ENCODE assay signal across 28 mouse cellular contexts in genomic region chr1:156994644-156995016, GRCm38 (mm10). TPM values are rescaled to one million over a fixed set of nuclear protein-coding genes. Genes with fewer than 3 reads are reported as not detected.
DNase-seq lines count a peak whose midpoint lies in the region; ATAC-seq and TF ChIP-seq lines count a peak whose summit lies in the region.
"Had no signal": no experiment of that assay in that cellular context is flagged by ENCODE, and none has a peak within 500 bp of the region (broad histone marks: within the 10 kb centered on the region; RNA-seq: fewer than 3 reads in every experiment).

No protein-coding gene starts in this region.

- no peaks in the 10 kb centered on the region for H3K9me3 ChIP-seq in hindbrain, embryonic 10.5 days
- no peaks in the 10 kb centered on the region for H3K9me3 ChIP-seq in hindbrain, embryonic 13.5 days
- H3K9me3 ChIP-seq: embryonic facial prominence, embryonic 10.5 days; embryonic facial prominence, embryonic 13.5 days; heart, embryonic 13.5 days; hindbrain, embryonic 12.5 days had no signal

- DNase-seq in hindbrain, embryonic 10.5 days (ENCODE audit: low spot score): no peak
- DNase-seq in spleen, adult 2 months (ENCODE audit: low read depth in 1 of 2, low spot score in 2 of 2): no peak
- no peak for DNase-seq in spleen, adult 12 weeks (ENCODE audit: low spot score)
- DNase-seq in layer of hippocampus, adult 8-10 months (ENCODE audit: low spot score in 2 of 2): no peak
- DNase-seq in thymus, postnatal 4 days: no peak
- DNase-seq: adrenal gland, adult 8-10 months; adrenal gland, postnatal 25 days; cerebellum, adult 11-12 months; cerebellum, adult 8-10 months; cerebellum, postnatal 10 days; cerebellum, postnatal 36 days; embryo, embryonic 11 days; forebrain, postnatal 0 days; gastrocnemius, adult 2 months; gastrocnemius, postnatal 14 days; heart, adult 11 months; heart, postnatal 14 days; heart, postnatal 4 days had no signal

- H3K9ac ChIP-seq in hindbrain, embryonic 13.5 days: no peak overlapping the region
- H3K9ac ChIP-seq: embryonic facial prominence, embryonic 13.5 days; forebrain, postnatal 0 days; heart, embryonic 13.5 days; hindbrain, embryonic 12.5 days had no signal

- 89% methylated on average over 2 of the region's 2 CpGs for WGBS in hindbrain, embryonic 10.5 days
- 88% methylated on average over 2 of the region's 2 CpGs for whole genome bisulfite sequencing in hindbrain, embryonic 13.5 days
- WGBS in spleen, adult 2 months: 84% methylated on average over 2 of the region's 2 CpGs

- H3K27me3 ChIP-seq in hindbrain, embryonic 10.5 days (ENCODE audit: insufficient read depth, poor library complexity, severe bottlenecking): no peaks in the 10 kb centered on the region
- H3K27me3 ChIP-seq in hindbrain, embryonic 13.5 days: no peaks in the 10 kb centered on the region
- no peaks in the 10 kb centered on the region for H3K27me3 ChIP-seq in spleen, adult 2 months (ENCODE audit: control insufficient read depth, insufficient read depth, low read length)
- H3K27me3 ChIP-seq in myocyte (ENCODE audit: control insufficient read depth, insufficient read depth, insufficient read length): no peaks in the 10 kb centered on the region
- H3K27me3 ChIP-seq: embryonic facial prominence, embryonic 13.5 days; heart, embryonic 13.5 days; hindbrain, embryonic 12.5 days had no signal

- TF ChIP-seq POLR2A in spleen, adult 2 months (IDR thresholded peaks at IDR 0.05; ENCODE audit: low read depth, low read length): no peak
- TF ChIP-seq POLR2A in myocyte (IDR thresholded peaks at IDR 0.05; ENCODE audit: insufficient read length, low read depth): no peak

- ATAC-seq in hindbrain, embryonic 13.5 days (ENCODE audit: low FRiP score): no peak
- ATAC-seq in monocyte, adult 5-6 weeks (replicated peaks; ENCODE audit: insufficient number of reproducible peaks, low FRiP score, low TSS enrichment, poor library complexity, severe bottlenecking): no peak
- ATAC-seq: activated CD4-positive, CD25-positive, alpha-beta regulatory T cell, adult 4 months; forebrain, embryonic 14.5 days; forebrain, postnatal 0 days; hindbrain, embryonic 16.5 days had no signal

- peaks cover 76% of the 10 kb centered on the region for H3K4me1 ChIP-seq in hindbrain, embryonic 10.5 days (replicated peaks)
- H3K4me1 ChIP-seq in hindbrain, embryonic 13.5 days (replicated peaks): peaks cover 41% of the 10 kb centered on the region
- H3K4me1 ChIP-seq in spleen, adult 2 months (ENCODE audit: control insufficient read depth, insufficient read depth, insufficient read length): peaks cover 40% of the 10 kb centered on the region

- TF ChIP-seq CTCF in spleen, adult 2 months (IDR thresholded peaks at IDR 0.05; ENCODE audit: extremely low read depth, insufficient read depth, insufficient read length, insufficient replicate concordance): no peak

- H3K4me2 ChIP-seq in hindbrain, embryonic 13.5 days: no peak overlapping the region
- H3K4me2 ChIP-seq in myocyte (ENCODE audit: low read depth): peak overlapping the region; percentile 14
- H3K4me2 ChIP-seq: embryonic facial prominence, embryonic 13.5 days; heart, embryonic 13.5 days; hindbrain, embryonic 12.5 days had no signal

- no peaks in the 10 kb centered on the region for H3K36me3 ChIP-seq in hindbrain, embryonic 10.5 days
- H3K36me3 ChIP-seq in hindbrain, embryonic 13.5 days: no peaks in the 10 kb centered on the region
- no peaks in the 10 kb centered on the region for H3K36me3 ChIP-seq in spleen, adult 2 months (ENCODE audit: control insufficient read depth, insufficient read depth, low read length)
- no peaks in the 10 kb centered on the region for H3K36me3 ChIP-seq in myocyte (ENCODE audit: control insufficient read depth, insufficient read depth)
- H3K36me3 ChIP-seq: embryonic facial prominence, embryonic 10.5 days; embryonic facial prominence, embryonic 13.5 days; heart, embryonic 13.5 days; hindbrain, embryonic 12.5 days had no signal

- no peak overlapping the region for H3ac ChIP-seq in myocyte (ENCODE audit: control insufficient read depth, insufficient read length)

- no peaks in the 10 kb centered on the region for H3K79me2 ChIP-seq in myocyte (ENCODE audit: control insufficient read depth, insufficient read depth)

- 0 out of 2 replicates have a peak overlapping the region, but pooled peaks have one; percentile 69 for H3K27ac ChIP-seq in hindbrain, embryonic 10.5 days
- H3K27ac ChIP-seq in hindbrain, embryonic 13.5 days: no peak overlapping the region
- peak overlapping the region; percentile 83 for H3K27ac ChIP-seq in spleen, adult 2 months (ENCODE audit: insufficient read depth, low read length)
- H3K27ac ChIP-seq: embryonic facial prominence, embryonic 10.5 days; embryonic facial prominence, embryonic 13.5 days; gastrocnemius, adult 2 months; heart, embryonic 13.5 days; hindbrain, embryonic 12.5 days had no signal

- H3K4me3 ChIP-seq in hindbrain, embryonic 10.5 days: no peak overlapping the region
- no peak overlapping the region for H3K4me3 ChIP-seq in hindbrain, embryonic 13.5 days
- no peak overlapping the region for H3K4me3 ChIP-seq in spleen, adult 2 months (ENCODE audit: extremely low read depth, insufficient read depth, insufficient read length)
- H3K4me3 ChIP-seq in myocyte: no peak overlapping the region
- H3K4me3 ChIP-seq: embryonic facial prominence, embryonic 10.5 days; embryonic facial prominence, embryonic 13.5 days; gastrocnemius, adult 2 months; heart, embryonic 13.5 days; hindbrain, embryonic 12.5 days had no signal

TF ChIP-seq in myocyte, 11 proteins besides CTCF, POLR2A, EP300 and RAD21:
- TF ChIP-seq MYOD1 (IDR thresholded peaks at IDR 0.05; ENCODE audit: control insufficient read depth in 1 of 3, insufficient read length in 2 of 3, low read depth in 2 of 3): no peak
- no peak for TF ChIP-seq MYOG (IDR thresholded peaks at IDR 0.05; ENCODE audit: control insufficient read depth in 1 of 3, insufficient read depth in 1 of 3, insufficient read length in 2 of 3, low read depth in 2 of 3)
- no peak for TF ChIP-seq E2F4 (IDR thresholded peaks at IDR 0.05; ENCODE audit: insufficient read depth)
- no peak for TF ChIP-seq TCF12 (IDR thresholded peaks at IDR 0.05; ENCODE audit: insufficient read depth, poor library complexity, severe bottlenecking)
- no peak for TF ChIP-seq POLR2AphosphoS2 (IDR thresholded peaks at IDR 0.05; ENCODE audit: insufficient read length, low read depth)
- no peak for TF ChIP-seq USF1 (IDR thresholded peaks at IDR 0.05; ENCODE audit: low read depth)
- TF ChIP-seq CEBPB (IDR thresholded peaks at IDR 0.05; ENCODE audit: insufficient read depth, poor library complexity, severe bottlenecking): no peak
- no peak for TF ChIP-seq TCF3 (IDR thresholded peaks at IDR 0.05; ENCODE audit: insufficient read length, low read depth)
- no peak for TF ChIP-seq MAX (IDR thresholded peaks at IDR 0.05; ENCODE audit: low read depth)
- TF ChIP-seq REST (IDR thresholded peaks at IDR 0.05; ENCODE audit: insufficient read depth, insufficient read length): no peak
- TF ChIP-seq SRF (IDR thresholded peaks at IDR 0.05; ENCODE audit: control insufficient read depth, insufficient read length, low read depth): no peak

RNA-seq across cellular contexts. Expression of gene Ralgps2, which starts 55.2 kb away (rescaled TPM):
- polyA plus RNA-seq in hindbrain, embryonic 10.5 days (2016; fragmentation: Nextera tagmentation; extraction: Ambion mirVana): 80.4 and 85.0 TPM in 2 replicates
- 118 TPM in 2 replicates for polyA plus RNA-seq in hindbrain, embryonic 13.5 days (2015; fragmentation: Nextera tagmentation; extraction: Ambion mirVana)
- polyA plus RNA-seq in spleen, adult 2 months (2012; rRNA removed): 29.1 and 36.5 TPM in 2 replicates
- 7.8 TPM for polyA plus RNA-seq in myocyte (2012; fragmentation: generic; extraction: Trizol)
- 10 to 100 TPM; 53.1 to 76.0 (median 68.5) TPM for total RNA-seq in layer of hippocampus, adult 8-10 months (2022)
- 60.9 to 69.7 TPM (median 65.5 TPM) in 3 replicates for total RNA-seq in monocyte, adult 5-6 weeks (2017)
